Mouse (Mus musculus) left cerebral cortex, postnatal 36 days (tissue): ENCODE results near the gene Fgfbp1. TPM values are rescaled to one million over a fixed set of nuclear protein-coding genes. Genes with fewer than 3 reads are reported as not detected.
A peak's percentile ranks its signal among the peaks of the same experiment; 100 is the strongest.

Experiments
- DNase-seq, 2 experiments: peaks; one replicate each; pipeline ENCODE4 v3.0.0; 2021 to 2022; ENCODE audit warnings: low spot score in 2 of 2, mixed read lengths in 1 of 2
- intact Hi-C: fragments of 180-260 bp; cut with DNase I; formaldehyde crosslinking; loops from one replicate; pipeline ENCODE4 v1.15.1; 2025
- total RNA-seq, 2 experiments: library from RNA; stranded (reverse); gene quantifications; 2 replicates each; pipeline ENCODE4 v1.2.3; 2021

Gene Fgfbp1
- total RNA-seq: 1 to 10 TPM; 2.2 to 3.8 TPM

- no peak for DNase-seq
- intact Hi-C loops: no loop called here
These were observed at the start of gene Fgfbp1 for GRCm38 (mm10) chr5:43981620-43982019. Fgfbp1 (minus strand) TSS chr5:43981779.

- intact Hi-C loops: no loop called here
- no peak for DNase-seq
These were observed 16.9 kb upstream of the Fgfbp1 start for GRCm38 (mm10) chr5:43998295-43998989.

- intact Hi-C loops: no loop called here
- DNase-seq: no peak
These were observed 16.0 kb upstream of the Fgfbp1 start for GRCm38 (mm10) chr5:43997626-43998025.

- intact Hi-C loops: no loop called here
- no peak for DNase-seq
These were observed 14.6 kb upstream of the Fgfbp1 start for GRCm38 (mm10) chr5:43996162-43996561.

GRCm38 (mm10) chr5:43994981-43995380, 13.4 kb upstream of the Fgfbp1 start:
- intact Hi-C loops: loop anchor here (5.0 kb wide), 1 partner anchor 153 kb away; no protein-coding TSS in a partner anchor
- no peak for DNase-seq

- peak in 1 of 2 experiments; percentile 13 for DNase-seq
- intact Hi-C loops: loop anchor here (5.0 kb wide), 1 partner anchor 148 kb away; no protein-coding TSS in a partner anchor
These were observed 8.7 kb upstream of the Fgfbp1 start for GRCm38 (mm10) chr5:43990316-43990715.

GRCm38 (mm10) chr5:43989017-43989416, 7.4 kb upstream of the Fgfbp1 start:
- intact Hi-C loops: no loop called here
- DNase-seq: no peak

- DNase-seq: no peak
- intact Hi-C loops: no loop called here
These were observed 4.6 kb upstream of the Fgfbp1 start for GRCm38 (mm10) chr5:43986212-43986611.

- no peak for DNase-seq
- intact Hi-C loops: no loop called here
These were observed 1.3 kb upstream of the Fgfbp1 start for GRCm38 (mm10) chr5:43982896-43983295.

GRCm38 (mm10) chr5:43980397-43980796, 1.2 kb downstream of the Fgfbp1 start:
- intact Hi-C loops: no loop called here
- no peak for DNase-seq

- no peak for DNase-seq
- intact Hi-C loops: no loop called here
These were observed 4.6 kb downstream of the Fgfbp1 start for GRCm38 (mm10) chr5:43976821-43977561.

- intact Hi-C loops: no loop called here
- DNase-seq: no peak
These were observed 7.4 kb downstream of the Fgfbp1 start for GRCm38 (mm10) chr5:43974166-43974565.

- intact Hi-C loops: no loop called here
- DNase-seq: no peak
These were observed 10.4 kb downstream of the Fgfbp1 start for GRCm38 (mm10) chr5:43971156-43971555.

- DNase-seq: no peak
- intact Hi-C loops: no loop called here
These were observed 11.0 kb downstream of the Fgfbp1 start for GRCm38 (mm10) chr5:43970532-43970931.

- no peak for DNase-seq
- intact Hi-C loops: no loop called here
These were observed 12.9 kb downstream of the Fgfbp1 start for GRCm38 (mm10) chr5:43968634-43969033.

GRCm38 (mm10) chr5:43961056-43961455, 20.5 kb downstream of the Fgfbp1 start:
- DNase-seq: no peak
- intact Hi-C loops: no loop called here

GRCm38 (mm10) chr5:43959884-43960440, 21.6 kb downstream of the Fgfbp1 start:
- intact Hi-C loops: no loop called here
- DNase-seq: no peak

- intact Hi-C loops: no loop called here
These were observed 28.3 kb downstream of the Fgfbp1 start for GRCm38 (mm10) chr5:43953241-43953640.

GRCm38 (mm10) chr5:43948748-43949275, 32.8 kb downstream of the Fgfbp1 start:
- intact Hi-C loops: no loop called here
- no peak for DNase-seq

More at GRCm38 (mm10) chr5:43953241-43953640, 28.3 kb downstream of the Fgfbp1 start:
- no peak for DNase-seq

GRCm38 (mm10) chr5:43948111-43948743, 33.4 kb downstream of the Fgfbp1 start:
- peak; percentile 12 to 17 for DNase-seq
- intact Hi-C loops: no loop called here
